Mouse (Mus musculus): ENCODE results near the gene Sik3. TPM values are rescaled to one million over a fixed set of nuclear protein-coding genes. Genes with fewer than 3 reads are reported as not detected.

Sik3 gene
- 62.4 TPM for total RNA-seq (2023)

GRCm38 (mm10) chr9:46012091-46013008 lies at the start of gene Sik3, which contains the start of gene Pafah1b2:
TSS of gene Sik3 (plus strand) at chr9:46012820.
TSS of gene Pafah1b2 (minus strand) at chr9:46012690.

GRCm38 (mm10) chr9:46228491-46228890 lies 215.9 kb downstream of the Sik3 start, which contains the start of gene Apoa1:
TSS of gene Apoa1 (plus strand) at chr9:46228580.

GRCm38 (mm10) chr9:46235596-46235648 lies 222.8 kb downstream of the Sik3 start, which contains the start of gene Apoc3:
TSS of gene Apoc3 (minus strand) at chr9:46235636.

DNA sequence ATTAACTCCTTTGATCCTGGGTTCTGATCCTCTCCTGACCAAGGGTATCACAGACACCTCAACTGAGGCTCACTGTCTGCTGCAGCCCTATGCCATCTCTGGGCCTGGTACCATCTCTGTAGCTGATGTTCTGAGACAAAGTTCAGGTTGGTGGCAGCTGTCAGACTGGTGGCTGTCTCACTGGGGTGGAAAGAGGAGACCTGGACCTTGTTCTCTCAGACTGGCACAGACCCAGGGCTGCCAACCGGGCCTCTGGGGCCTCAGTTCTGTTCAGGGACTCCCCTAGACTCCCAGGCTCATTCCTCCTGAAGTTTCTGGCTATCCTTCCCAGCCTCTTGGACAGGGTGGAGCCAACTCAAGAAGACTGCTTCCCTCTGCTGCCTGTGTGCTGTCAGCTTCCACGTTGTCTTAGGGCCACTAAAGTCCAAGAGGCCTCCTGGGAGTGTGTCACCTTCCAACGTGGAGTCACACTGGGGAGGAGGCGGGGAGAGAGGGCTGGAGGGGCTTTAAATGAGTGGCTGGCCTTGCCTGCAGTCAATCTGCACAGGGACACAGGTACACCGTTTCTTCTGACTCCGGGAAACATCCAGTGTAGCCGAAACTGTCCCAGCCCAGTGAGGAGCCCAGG lies 228.0 kb downstream of the Sik3 start, which contains the start of gene Apoa4:
TSS of gene Apoa4 (plus strand) at position 171 of the 628 bp plus-strand sequence.

DNA sequence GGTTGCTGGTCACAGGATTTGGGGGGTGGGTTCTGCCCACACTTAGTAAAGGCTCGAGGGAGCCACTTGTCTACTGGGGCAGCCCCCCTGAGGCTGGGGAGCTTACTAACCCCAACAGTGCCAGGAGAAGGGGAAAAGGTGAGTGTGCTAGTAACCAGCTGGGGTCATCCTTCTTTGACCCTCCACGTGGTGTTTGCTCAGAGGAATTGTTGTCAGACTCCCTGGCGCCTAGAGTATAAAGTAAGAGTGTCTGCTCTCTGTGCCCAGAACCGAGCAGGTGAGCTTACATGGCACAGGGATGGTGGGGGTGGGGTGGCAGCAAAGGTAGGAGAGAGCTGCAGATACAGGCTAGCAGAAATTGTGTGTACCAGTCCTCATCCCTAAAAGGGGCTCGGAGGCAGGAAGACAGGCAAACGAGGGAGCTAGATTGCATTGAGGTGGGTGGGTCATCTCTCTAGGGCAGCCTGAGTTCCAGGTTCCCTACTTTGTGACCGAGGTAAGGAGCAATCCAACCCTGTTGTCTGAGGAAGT lies 255.8 kb downstream of the Sik3 start, which contains the start of gene Apoa5:
TSS of gene Apoa5 (plus strand) at position 291 of the 531 bp plus-strand sequence.

GRCm38 (mm10) chr9:46272677-46273454 lies 260.2 kb downstream of the Sik3 start, which contains the start of gene Zpr1:
TSS of gene Zpr1 (plus strand) at chr9:46273064.

Other genes with a start within 250 kb of the Sik3 start
- gene Cep164, start 184.1 kb upstream of the Sik3 start, total RNA-seq (2023): 40.9 TPM
- gene Bace1, start 174.2 kb upstream of the Sik3 start, total RNA-seq (2023): 0.44 TPM
- 82.0 TPM for gene Pcsk7, start 106.3 kb upstream of the Sik3 start, total RNA-seq (2023)
- gene Rnf214, start 105.9 kb upstream of the Sik3 start, total RNA-seq (2023): 27.1 TPM
- 4.0 TPM for gene Tagln, start 76.8 kb upstream of the Sik3 start, total RNA-seq (2023)
- gene Sidt2, start 57.6 kb upstream of the Sik3 start, total RNA-seq (2023): 378 TPM
- gene Pafah1b2, start 130 bp upstream of the Sik3 start, total RNA-seq (2023): 61.5 TPM
- not detected for gene Apoa1, start 215.8 kb downstream of the Sik3 start, total RNA-seq (2023)
- not detected for gene Apoc3, start 222.8 kb downstream of the Sik3 start, total RNA-seq (2023)
- gene Apoa4, start 227.9 kb downstream of the Sik3 start, total RNA-seq (2023): not detected